Mouse (Mus musculus): ENCODE measurements at regions not wholly inside any gene's neighbourhood (a gene's known extent, or its start where the extent isn't known, plus 50 kb on each side); places are given as distances from the start of the nearest gene placed in this dataset.

- TF ChIP-seq EP300 (IDR thresholded peaks at IDR 0.05; ENCODE audit: low read depth) (no peak), CTCF (IDR thresholded peaks at IDR 0.05; ENCODE audit: low read depth) (no peak)
These were observed 410.2 kb upstream of the Ptbp2 start for GRCm38 (mm10) chr3:120194501-120194900.

Data from liver, embryonic 14.5 days (tissue).